Mouse (Mus musculus) lung, postnatal 0 days (tissue): ENCODE data around the gene Hist1h1c.
"Not testable (repeated sequence)": the region's sequence is repeated elsewhere in the genome, so short reads cannot be mapped to it uniquely, and the experiment has no call there.

Source experiments
- CTCF ChIP-seq: IDR thresholded peaks from 2 replicates; pipeline ENCODE4 v1.5.1; 2016; ENCODE audit warnings: antibody characterized with exemption, mild to moderate bottlenecking
- EP300 ChIP-seq: IDR thresholded peaks from 2 replicates; pipeline ENCODE4 v1.6.1; 2016; ENCODE audit warnings: antibody characterized with exemption, mild to moderate bottlenecking, control low read depth

- not testable (repeated sequence) for TF ChIP-seq CTCF, EP300
Measured at GRCm38 (mm10) chr13:23761871-23762821, 23.5 kb downstream of the Hist1h1c start, which contains the start of gene Hist1h3a.
